Mouse (Mus musculus): ENCODE measurements around the gene Ctsc. TPM values are rescaled to one million over a fixed set of nuclear protein-coding genes. Genes with fewer than 3 reads are reported as not detected.
A peak's percentile ranks its signal among the peaks of the same experiment; 100 is the strongest.

Gene Ctsc
- polyA plus RNA-seq, 1 experiment from 2014 or later: 23.4 TPM

DNA sequence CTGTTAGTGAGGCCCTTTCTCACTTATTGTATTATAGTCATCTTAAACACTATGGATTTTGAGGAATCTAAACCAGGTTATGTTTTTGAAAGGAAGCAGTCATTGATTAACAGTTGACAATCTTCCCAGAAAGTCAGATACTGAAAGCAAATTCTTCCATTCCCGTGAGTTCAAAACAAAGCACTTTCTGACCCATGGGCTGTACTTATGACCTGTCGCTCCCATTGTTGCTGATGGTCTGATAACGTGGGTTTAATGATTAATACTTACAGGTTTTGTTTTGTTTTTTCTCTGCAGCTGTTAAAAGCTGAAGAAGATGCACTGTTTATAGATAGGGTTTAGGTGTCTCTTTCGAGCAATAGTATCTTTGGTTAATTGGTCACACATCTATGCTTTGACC, 27.9 kb downstream of the Ctsc start:
- Histone ChIP-seq H3K27ac (no peak overlapping the region), H3K4me1 (no peaks in the 10 kb centered on the region), H3K36me3 (no peaks in the 10 kb centered on the region), H3K27me3 (no peaks in the 10 kb centered on the region), H3K9me3 (no peaks in the 10 kb centered on the region), H3K9ac (no peak overlapping the region), H3K4me3 (no peak overlapping the region), H3K4me2 (replicated peaks) (no peak overlapping the region)
- 76% methylated on average over 4 of the region's 4 CpGs for WGBS
- ATAC-seq (ENCODE audit: insufficient number of reproducible peaks, insufficient read depth, low FRiP score, low TSS enrichment): no peak

GRCm38 (mm10) chr7:88306725-88307124, 28.8 kb downstream of the Ctsc start:
- no peak overlapping the region for H3K4me2 ChIP-seq (replicated peaks)
- no peaks in the 10 kb centered on the region for H3K27me3 ChIP-seq
- H3K9me3 ChIP-seq: no peaks in the 10 kb centered on the region
- no peaks in the 10 kb centered on the region for H3K36me3 ChIP-seq
- no peak overlapping the region for H3K9ac ChIP-seq
- no peak overlapping the region for H3K27ac ChIP-seq
- H3K4me3 ChIP-seq: no peak overlapping the region
- no peak for ATAC-seq (ENCODE audit: insufficient number of reproducible peaks, insufficient read depth, low FRiP score, low TSS enrichment)
- WGBS: 71% methylated on average over 3 of the region's 3 CpGs
- no peaks in the 10 kb centered on the region for H3K4me1 ChIP-seq

DNA sequence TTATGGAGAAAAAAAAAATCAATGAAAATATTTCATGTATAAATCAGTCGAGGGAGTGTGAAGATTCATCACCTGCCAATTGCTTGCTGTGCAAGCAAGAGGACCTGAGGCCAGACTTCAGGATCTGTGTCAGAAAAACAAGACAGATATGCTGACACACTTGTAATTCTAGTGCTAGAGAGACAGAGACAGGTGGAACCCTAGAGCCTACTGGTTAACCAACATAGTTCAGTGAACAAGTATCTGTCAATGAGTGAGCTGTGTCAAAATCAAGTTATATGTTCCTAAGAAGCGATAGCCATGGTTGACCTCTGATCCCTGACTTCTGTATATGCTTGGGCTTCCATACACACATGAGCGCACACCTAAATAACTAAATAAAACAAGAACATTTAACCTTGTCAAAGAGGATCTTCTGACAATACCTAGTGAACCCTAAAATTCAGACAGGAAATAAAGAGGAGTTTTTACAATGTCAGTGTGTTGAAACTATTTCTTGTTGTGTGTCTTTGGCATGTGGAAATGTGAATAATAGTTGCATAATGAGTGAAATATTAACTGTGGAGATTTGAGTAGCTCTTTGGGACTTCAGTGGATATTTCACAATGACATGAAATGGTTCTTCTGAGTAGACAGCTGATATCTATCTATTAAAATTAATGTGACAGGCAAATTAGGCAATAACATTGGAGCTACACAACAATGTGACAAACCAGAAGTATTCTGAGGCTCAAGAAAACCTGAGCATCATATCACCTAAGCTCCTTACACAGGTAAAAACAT, 32.7 kb downstream of the Ctsc start:
- Histone ChIP-seq H3K9ac (no peak overlapping the region), H3K4me2 (replicated peaks) (no peak overlapping the region), H3K9me3 (no peaks in the 10 kb centered on the region), H3K4me1 (no peaks in the 10 kb centered on the region), H3K4me3 (no peak overlapping the region), H3K27me3 (no peaks in the 10 kb centered on the region), H3K27ac (no peak overlapping the region), H3K36me3 (no peaks in the 10 kb centered on the region)
- WGBS: 88% methylated on average over 3 of the region's 3 CpGs
- ATAC-seq (ENCODE audit: insufficient number of reproducible peaks, insufficient read depth, low FRiP score, low TSS enrichment): no peak

DNA sequence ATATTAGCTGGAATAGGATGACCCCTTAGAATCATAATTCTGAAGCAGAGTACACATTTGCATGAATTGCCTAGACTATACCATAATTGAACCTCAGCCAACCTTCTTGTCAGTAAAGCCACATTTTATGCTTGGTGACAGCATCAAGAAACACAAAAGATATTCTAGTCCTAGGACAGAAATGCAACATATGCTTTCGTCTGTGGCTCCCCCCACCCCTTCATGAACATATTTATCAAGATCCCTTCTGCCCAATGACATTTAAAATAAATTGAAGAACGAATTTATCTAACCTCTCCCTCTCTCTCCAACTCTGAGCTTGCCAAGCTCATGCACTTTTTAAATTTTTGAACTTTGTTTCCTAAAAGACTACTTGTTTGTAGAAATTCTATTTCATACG, 38.5 kb downstream of the Ctsc start:
- Histone ChIP-seq H3K9me3 (no peaks in the 10 kb centered on the region), H3K4me3 (no peak overlapping the region), H3K27me3 (no peaks in the 10 kb centered on the region), H3K4me1 (no peaks in the 10 kb centered on the region), H3K4me2 (replicated peaks) (no peak overlapping the region), H3K27ac (no peak overlapping the region), H3K9ac (no peak overlapping the region), H3K36me3 (no peaks in the 10 kb centered on the region)
- 66% methylated on average over 3 of the region's 3 CpGs for WGBS
- ATAC-seq (ENCODE audit: insufficient number of reproducible peaks, insufficient read depth, low FRiP score, low TSS enrichment): no peak

DNA sequence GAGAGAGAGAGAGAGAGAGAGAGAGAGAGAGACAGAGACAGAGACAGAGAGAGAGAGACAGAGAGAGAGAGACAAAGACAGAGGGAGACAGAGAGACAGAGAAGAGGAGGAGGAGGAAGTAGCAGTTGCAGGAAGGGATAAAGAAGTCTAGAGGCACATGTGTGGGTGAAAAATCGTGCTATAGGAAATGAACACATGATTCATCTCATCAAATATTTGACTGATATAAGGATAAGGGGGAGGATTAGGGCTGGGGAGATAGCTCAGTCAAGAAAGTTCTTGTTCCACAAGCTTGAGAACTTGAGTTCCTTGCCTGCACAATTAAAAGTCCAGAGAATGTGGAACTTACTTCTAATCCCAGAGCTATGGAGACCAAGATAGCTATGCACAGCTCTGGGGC, 40.6 kb downstream of the Ctsc start:
- no peak overlapping the region for H3K9ac ChIP-seq
- no peaks in the 10 kb centered on the region for H3K27me3 ChIP-seq
- WGBS: 52% methylated on average over 1 of the region's 1 CpGs
- no peak overlapping the region for H3K4me3 ChIP-seq
- no peak overlapping the region for H3K4me2 ChIP-seq (replicated peaks)
- H3K9me3 ChIP-seq: no peaks in the 10 kb centered on the region
- H3K27ac ChIP-seq: no peak overlapping the region
- H3K36me3 ChIP-seq: no peaks in the 10 kb centered on the region
- no peak for ATAC-seq (ENCODE audit: insufficient number of reproducible peaks, insufficient read depth, low FRiP score, low TSS enrichment)
- H3K4me1 ChIP-seq: no peaks in the 10 kb centered on the region

DNA sequence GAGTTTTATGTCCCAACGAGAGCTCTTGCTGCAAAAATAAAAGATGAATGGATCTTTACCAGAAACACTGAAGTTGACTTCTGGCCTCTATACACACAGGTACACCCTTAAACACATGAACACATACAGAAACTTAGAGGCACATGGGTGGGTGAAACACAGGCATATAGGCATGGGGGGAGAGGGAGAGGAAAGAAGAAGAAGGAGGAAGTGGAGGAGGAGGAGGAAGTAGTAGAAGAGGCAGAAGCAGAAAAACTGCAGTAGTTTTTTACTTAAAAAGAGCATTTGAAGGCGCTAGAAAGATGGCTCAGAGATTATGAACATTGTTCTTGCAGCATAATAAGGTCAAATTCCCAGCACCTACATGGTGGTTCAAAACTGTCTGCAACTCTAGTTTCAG, 41.0 kb downstream of the Ctsc start:
- Histone ChIP-seq H3K9me3 (no peaks in the 10 kb centered on the region), H3K27me3 (no peaks in the 10 kb centered on the region), H3K4me2 (replicated peaks) (no peak overlapping the region), H3K36me3 (no peaks in the 10 kb centered on the region), H3K27ac (no peak overlapping the region), H3K4me3 (no peak overlapping the region), H3K4me1 (no peaks in the 10 kb centered on the region), H3K9ac (no peak overlapping the region)
- 92% methylated on average over 2 of the region's 2 CpGs for WGBS
- no peak for ATAC-seq (ENCODE audit: insufficient number of reproducible peaks, insufficient read depth, low FRiP score, low TSS enrichment)

GRCm38 (mm10) chr7:88319414-88320140, 41.7 kb downstream of the Ctsc start:
- no peaks in the 10 kb centered on the region for H3K36me3 ChIP-seq
- H3K4me2 ChIP-seq (replicated peaks): no peak overlapping the region
- no peak for ATAC-seq (ENCODE audit: insufficient number of reproducible peaks, insufficient read depth, low FRiP score, low TSS enrichment)
- H3K27me3 ChIP-seq: no peaks in the 10 kb centered on the region
- no peaks in the 10 kb centered on the region for H3K9me3 ChIP-seq
- H3K9ac ChIP-seq: no peak overlapping the region
- H3K27ac ChIP-seq: no peak overlapping the region
- H3K4me3 ChIP-seq: no peak overlapping the region
- no peaks in the 10 kb centered on the region for H3K4me1 ChIP-seq
- 84% methylated on average over 3 of the region's 3 CpGs for WGBS

GRCm38 (mm10) chr7:88320628-88321336, 42.9 kb downstream of the Ctsc start:
- no peaks in the 10 kb centered on the region for H3K27me3 ChIP-seq
- ATAC-seq (ENCODE audit: insufficient number of reproducible peaks, insufficient read depth, low FRiP score, low TSS enrichment): peak; percentile 69; the same call in 1 of the 2 replicates
- no peak overlapping the region for H3K4me2 ChIP-seq (replicated peaks)

GRCm38 (mm10) chr7:88322431-88322830, 44.5 kb downstream of the Ctsc start:
- no peak for ATAC-seq (ENCODE audit: insufficient number of reproducible peaks, insufficient read depth, low FRiP score, low TSS enrichment)
- Histone ChIP-seq H3K36me3 (no peaks in the 10 kb centered on the region), H3K9ac (no peak overlapping the region), H3K4me3 (no peak overlapping the region), H3K4me1 (no peaks in the 10 kb centered on the region), H3K27ac (no peak overlapping the region), H3K4me2 (replicated peaks) (no peak overlapping the region), H3K9me3 (no peaks in the 10 kb centered on the region), H3K27me3 (no peaks in the 10 kb centered on the region)
- WGBS: 74% methylated on average over 2 of the region's 2 CpGs

More at GRCm38 (mm10) chr7:88320628-88321336, 42.9 kb downstream of the Ctsc start:
- Histone ChIP-seq H3K9me3 (no peaks in the 10 kb centered on the region), H3K27ac (no peak overlapping the region), H3K36me3 (no peaks in the 10 kb centered on the region), H3K4me3 (no peak overlapping the region), H3K9ac (no peak overlapping the region), H3K4me1 (no peaks in the 10 kb centered on the region)
- WGBS: 58% methylated on average over 12 of the region's 12 CpGs

DNA sequence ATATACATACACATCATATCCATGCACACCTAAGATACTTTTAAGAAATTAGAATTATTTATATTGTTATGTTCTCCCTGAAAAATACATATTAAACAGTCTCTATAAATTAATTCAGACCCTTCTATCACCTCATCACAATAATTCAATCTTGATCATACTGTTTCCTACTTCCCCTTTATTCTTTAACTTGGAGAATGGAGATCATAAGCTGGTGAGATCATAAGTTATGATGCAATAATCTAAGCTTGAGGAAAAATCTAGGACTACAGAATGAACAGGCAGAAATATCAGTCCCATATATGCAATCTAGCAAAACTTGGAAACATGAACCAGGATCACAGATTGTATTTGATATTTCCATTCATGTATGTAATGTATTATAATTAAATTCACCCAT, 49.6 kb downstream of the Ctsc start:
- no peak overlapping the region for H3K9ac ChIP-seq
- no peaks in the 10 kb centered on the region for H3K36me3 ChIP-seq
- H3K4me3 ChIP-seq: no peak overlapping the region
- no peaks in the 10 kb centered on the region for H3K27me3 ChIP-seq
- no peaks in the 10 kb centered on the region for H3K4me1 ChIP-seq
- H3K27ac ChIP-seq: no peak overlapping the region
- no peak for ATAC-seq (ENCODE audit: insufficient number of reproducible peaks, insufficient read depth, low FRiP score, low TSS enrichment)
- H3K9me3 ChIP-seq: no peaks in the 10 kb centered on the region
- no peak overlapping the region for H3K4me2 ChIP-seq (replicated peaks)

DNA sequence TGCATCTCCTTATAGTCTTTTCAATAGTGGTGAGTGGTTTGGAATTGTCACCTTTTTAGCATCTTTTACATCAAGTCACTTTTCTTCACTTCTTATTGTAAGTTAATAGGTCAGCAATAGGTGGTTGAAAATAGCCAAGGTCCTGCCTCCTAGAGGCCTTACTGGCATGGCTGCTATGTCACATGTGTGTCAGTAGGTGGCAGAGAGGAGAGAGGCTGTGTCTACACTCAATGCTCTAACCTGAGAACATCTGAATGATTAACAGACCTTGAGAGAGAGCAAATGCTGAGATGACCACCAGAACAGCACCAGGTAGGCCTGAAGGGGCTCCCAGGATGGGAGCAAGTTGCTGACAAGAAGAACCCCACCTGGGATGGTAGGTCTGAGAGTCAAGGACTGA, 65.9 kb downstream of the Ctsc start:
- Histone ChIP-seq H3K27me3 (no peaks in the 10 kb centered on the region), H3K9me3 (no peaks in the 10 kb centered on the region), H3K36me3 (no peaks in the 10 kb centered on the region), H3K27ac (no peak overlapping the region), H3K4me1 (0 out of 2 replicates have a peak, but pooled peaks cover 3% of the 10 kb centered on the region), H3K9ac (no peak overlapping the region), H3K4me3 (no peak overlapping the region), H3K4me2 (replicated peaks) (no peak overlapping the region)
- no peak for ATAC-seq (ENCODE audit: insufficient number of reproducible peaks, insufficient read depth, low FRiP score, low TSS enrichment)

DNA sequence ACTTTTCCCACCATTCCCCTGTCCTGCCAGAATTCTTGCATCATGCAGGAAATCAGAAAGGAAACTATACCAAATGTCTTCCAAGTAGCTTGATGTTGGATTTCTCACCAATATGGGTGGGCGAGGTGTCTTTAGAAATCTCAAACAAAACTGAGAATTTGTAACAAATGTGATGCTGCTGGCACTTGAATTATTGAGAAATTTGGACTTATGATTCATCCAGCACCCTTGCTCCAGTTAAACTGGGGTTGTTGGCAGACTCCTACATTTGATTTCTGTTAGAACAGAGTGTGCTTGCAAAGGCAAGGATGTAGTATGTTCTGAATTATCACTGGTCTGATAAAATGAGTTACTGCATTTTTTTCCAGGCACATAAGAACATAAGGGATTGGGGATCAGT, 68.2 kb downstream of the Ctsc start:
- no peak overlapping the region for H3K27ac ChIP-seq
- no peaks in the 10 kb centered on the region for H3K9me3 ChIP-seq
- no peak overlapping the region for H3K4me2 ChIP-seq (replicated peaks)
- H3K36me3 ChIP-seq: no peaks in the 10 kb centered on the region
- no peaks in the 10 kb centered on the region for H3K27me3 ChIP-seq
- H3K4me3 ChIP-seq: no peak overlapping the region
- WGBS: 86% methylated on average over 1 of the region's 1 CpGs
- no peak for ATAC-seq (ENCODE audit: insufficient number of reproducible peaks, insufficient read depth, low FRiP score, low TSS enrichment)
- H3K4me1 ChIP-seq: 0 out of 2 replicates have a peak, but pooled peaks cover 3% of the 10 kb centered on the region
- no peak overlapping the region for H3K9ac ChIP-seq

Measured in embryonic facial prominence, embryonic 12.5 days (tissue).